Mouse (Mus musculus): ENCODE measurements around the gene Odf3l1. TPM values are rescaled to one million over a fixed set of nuclear protein-coding genes. Genes with fewer than 3 reads are reported as not detected.

The Odf3l1 gene
- polyA plus RNA-seq, 1 experiment from 2014 or later: 1.1 TPM

DNA sequence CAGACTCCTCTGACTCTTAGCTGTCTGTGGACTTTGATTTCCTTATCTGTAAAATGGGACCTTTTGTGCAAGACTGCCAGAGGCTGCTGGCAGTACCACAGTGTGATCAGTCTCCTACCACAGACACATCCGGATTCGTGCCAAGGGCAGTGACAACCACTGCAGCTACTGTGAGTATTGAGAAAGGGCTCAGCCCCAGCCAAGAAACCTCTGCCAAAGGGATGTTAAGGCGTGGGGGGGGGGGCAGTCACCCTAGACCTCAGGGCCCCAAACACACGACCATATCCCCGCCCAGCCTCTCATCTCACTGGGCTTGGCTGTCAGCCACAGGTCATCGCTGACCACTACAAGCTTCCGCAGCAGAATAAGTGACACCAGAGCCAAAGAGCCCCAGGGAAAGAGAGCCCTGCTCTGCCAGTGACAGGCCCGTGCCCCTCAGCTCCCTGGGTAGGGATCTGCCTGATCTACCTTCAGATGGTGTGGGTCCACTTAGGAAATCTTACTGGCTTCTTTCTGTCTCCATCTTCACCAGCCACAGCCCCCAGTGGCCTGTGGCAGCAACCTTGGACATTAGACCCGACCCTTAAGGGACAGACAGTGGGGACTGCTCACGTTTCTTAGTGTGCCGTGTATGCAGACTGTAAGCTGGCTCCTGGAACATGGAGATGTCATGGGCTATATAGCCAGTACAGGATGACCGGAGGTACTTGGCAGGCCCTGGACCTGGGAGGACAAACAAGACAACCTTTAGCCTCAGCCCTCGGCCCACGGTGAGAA lies 14.2 kb downstream of the Odf3l1 start:
- no peak for TF ChIP-seq CTCF (IDR thresholded peaks at IDR 0.05; ENCODE audit: low read depth)
- no peak for ATAC-seq (ENCODE audit: insufficient read depth)
- Histone ChIP-seq H3K9ac (no peak overlapping the region), H3K9me3 (ENCODE audit: low read depth, low read length) (no peaks in the 10 kb centered on the region), H3K36me3 (ENCODE audit: insufficient read depth) (no peaks in the 10 kb centered on the region), H3K4me2 (no peak overlapping the region), H3K27me3 (ENCODE audit: insufficient read depth, low read length) (no peaks in the 10 kb centered on the region), H3K4me3 (ENCODE audit: low read depth, low read length) (no peak overlapping the region), H3K27ac (ENCODE audit: low read depth) (no peak overlapping the region), H3K4me1 (ENCODE audit: insufficient read depth) (peaks cover 9% of the 10 kb centered on the region)
- DNase-seq: peak; percentile 39
- WGBS: 67% methylated on average over 14 of the region's 14 CpGs

DNA sequence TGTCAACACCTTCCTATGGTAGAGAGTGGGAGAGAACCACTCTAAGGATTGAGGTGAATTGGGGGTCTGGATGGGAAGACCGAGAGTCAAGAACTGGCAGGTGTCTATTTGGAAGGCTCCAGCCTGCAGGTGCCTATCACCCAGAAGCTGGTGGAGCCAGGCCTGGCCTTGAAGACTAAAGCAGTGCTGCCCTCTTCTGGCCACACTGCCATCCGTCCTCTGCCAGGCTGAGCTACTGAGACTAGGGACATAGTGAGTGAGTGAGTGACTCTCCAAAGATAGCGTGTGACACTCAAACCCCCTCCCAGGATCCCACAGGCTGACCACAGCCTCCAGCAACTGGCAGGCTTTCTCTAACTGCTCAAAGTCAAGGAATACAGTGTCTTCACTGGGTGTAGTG lies 17.0 kb downstream of the Odf3l1 start:
- Histone ChIP-seq H3K9ac (no peak overlapping the region), H3K4me3 (ENCODE audit: low read depth, low read length) (no peak overlapping the region), H3K9me3 (ENCODE audit: low read depth, low read length) (no peaks in the 10 kb centered on the region), H3K4me2 (no peak overlapping the region), H3K27ac (ENCODE audit: low read depth) (no peak overlapping the region), H3K4me1 (ENCODE audit: insufficient read depth) (peaks cover 9% of the 10 kb centered on the region), H3K27me3 (ENCODE audit: insufficient read depth, low read length) (no peaks in the 10 kb centered on the region), H3K36me3 (ENCODE audit: insufficient read depth) (no peaks in the 10 kb centered on the region)
- 19% methylated on average over 3 of the region's 3 CpGs for WGBS
- peak; percentile 84 for TF ChIP-seq CTCF (IDR thresholded peaks at IDR 0.05; ENCODE audit: low read depth)
- ATAC-seq (ENCODE audit: insufficient read depth) (no peak), DNase-seq (peak; percentile 83)

DNA sequence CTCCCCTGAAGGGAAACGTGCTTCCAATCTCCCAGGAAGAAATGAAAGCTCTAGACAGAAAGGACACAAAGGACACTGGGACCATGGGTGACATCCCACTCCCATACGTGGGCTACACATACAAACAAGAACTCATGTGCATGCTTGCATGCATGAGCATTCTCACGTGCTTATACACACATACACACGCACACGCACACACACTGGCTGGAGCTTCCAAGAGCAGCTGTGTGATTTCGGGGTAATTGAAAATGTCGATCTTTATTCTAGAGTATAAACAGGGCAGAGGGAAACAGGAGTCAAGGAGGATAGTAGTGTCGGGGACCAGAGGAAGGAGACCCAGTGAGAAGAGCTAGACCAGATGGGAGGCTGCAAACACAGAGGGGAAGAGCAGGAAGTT lies 19.8 kb downstream of the Odf3l1 start:
- no peak for ATAC-seq (ENCODE audit: insufficient read depth)
- WGBS: 47% methylated on average over 8 of the region's 8 CpGs

DNA sequence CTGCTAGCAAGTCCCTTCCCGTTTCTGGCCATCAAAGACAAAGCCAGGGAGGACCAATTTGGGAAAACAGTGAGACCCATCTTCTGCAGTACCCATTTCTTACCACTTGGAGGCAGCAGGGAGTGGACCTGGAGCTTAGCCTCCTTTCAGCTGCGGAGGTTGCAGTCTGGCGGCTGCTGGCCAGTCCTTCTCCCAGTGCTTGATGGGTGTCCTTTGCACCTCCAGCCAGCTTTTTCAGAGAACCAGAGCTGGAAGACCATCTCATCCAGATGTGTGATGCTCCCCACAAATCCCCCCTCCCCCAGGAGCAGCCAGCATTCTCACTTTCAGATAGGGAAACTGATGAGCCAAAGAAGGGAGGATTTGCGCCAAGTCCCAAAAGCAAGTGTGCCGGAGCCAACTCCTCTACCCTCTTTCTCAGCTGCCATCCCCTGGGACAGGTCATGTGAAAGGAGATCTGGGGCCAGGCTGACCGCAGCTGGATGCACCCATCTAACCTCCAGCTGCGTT lies 20.7 kb downstream of the Odf3l1 start:
- no peaks in the 10 kb centered on the region for H3K27me3 ChIP-seq (ENCODE audit: insufficient read depth, low read length)
- TF ChIP-seq CTCF (IDR thresholded peaks at IDR 0.05; ENCODE audit: low read depth): peak; percentile 95
- H3K4me3 ChIP-seq (ENCODE audit: low read depth, low read length): no peak overlapping the region
- no peaks in the 10 kb centered on the region for H3K36me3 ChIP-seq (ENCODE audit: insufficient read depth)
- H3K9ac ChIP-seq: no peak overlapping the region
- DNase-seq: peak; percentile 86
- WGBS: 32% methylated on average over 7 of the region's 7 CpGs
- 0 out of 2 replicates have a peak, but pooled peaks have one; percentile 42 for ATAC-seq (ENCODE audit: insufficient read depth)
- no peak overlapping the region for H3K4me2 ChIP-seq
- no peaks in the 10 kb centered on the region for H3K4me1 ChIP-seq (ENCODE audit: insufficient read depth)
- H3K9me3 ChIP-seq (ENCODE audit: low read depth, low read length): no peaks in the 10 kb centered on the region
- no peak overlapping the region for H3K27ac ChIP-seq (ENCODE audit: low read depth)

More for the DNA sequence above, 19.8 kb downstream of the Odf3l1 start:
- TF ChIP-seq CTCF (IDR thresholded peaks at IDR 0.05; ENCODE audit: low read depth): no peak
- Histone ChIP-seq H3K4me1 (ENCODE audit: insufficient read depth) (no peaks in the 10 kb centered on the region), H3K4me3 (ENCODE audit: low read depth, low read length) (no peak overlapping the region), H3K4me2 (no peak overlapping the region), H3K9ac (no peak overlapping the region), H3K9me3 (ENCODE audit: low read depth, low read length) (no peaks in the 10 kb centered on the region), H3K27me3 (ENCODE audit: insufficient read depth, low read length) (no peaks in the 10 kb centered on the region), H3K27ac (ENCODE audit: low read depth) (no peak overlapping the region), H3K36me3 (ENCODE audit: insufficient read depth) (no peaks in the 10 kb centered on the region)
- DNase-seq: peak; percentile 33

DNA sequence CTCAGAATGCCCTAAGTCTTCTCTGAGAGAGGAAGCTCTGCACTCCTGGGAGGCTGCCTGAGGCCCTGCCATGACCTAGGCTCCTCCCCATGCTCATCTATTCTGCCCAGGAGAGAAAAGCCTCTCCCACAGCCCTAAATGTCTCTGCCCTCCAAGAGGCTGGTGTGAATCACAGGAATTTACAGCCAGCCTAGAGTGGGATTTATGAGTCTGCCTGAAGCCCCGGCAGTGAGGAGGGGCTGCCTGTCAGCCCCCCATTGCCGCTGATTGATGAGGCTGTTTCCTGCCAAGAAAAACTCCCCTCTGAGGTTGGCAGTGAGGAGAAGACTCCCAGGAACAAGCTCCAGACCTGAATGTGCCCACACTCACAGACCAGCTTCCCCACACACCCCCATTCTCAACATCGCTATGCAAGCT lies 22.2 kb downstream of the Odf3l1 start:
- Histone ChIP-seq H3K9ac (no peak overlapping the region), H3K4me1 (ENCODE audit: insufficient read depth) (no peaks in the 10 kb centered on the region), H3K27ac (ENCODE audit: low read depth) (no peak overlapping the region), H3K27me3 (ENCODE audit: insufficient read depth, low read length) (no peaks in the 10 kb centered on the region), H3K9me3 (ENCODE audit: low read depth, low read length) (no peaks in the 10 kb centered on the region), H3K4me2 (no peak overlapping the region), H3K4me3 (ENCODE audit: low read depth, low read length) (no peak overlapping the region), H3K36me3 (ENCODE audit: insufficient read depth) (no peaks in the 10 kb centered on the region)
- ATAC-seq (ENCODE audit: insufficient read depth) (no peak), DNase-seq (peak; percentile 8)
- TF ChIP-seq CTCF (IDR thresholded peaks at IDR 0.05; ENCODE audit: low read depth): no peak
- 27% methylated on average over 3 of the region's 3 CpGs for WGBS

DNA sequence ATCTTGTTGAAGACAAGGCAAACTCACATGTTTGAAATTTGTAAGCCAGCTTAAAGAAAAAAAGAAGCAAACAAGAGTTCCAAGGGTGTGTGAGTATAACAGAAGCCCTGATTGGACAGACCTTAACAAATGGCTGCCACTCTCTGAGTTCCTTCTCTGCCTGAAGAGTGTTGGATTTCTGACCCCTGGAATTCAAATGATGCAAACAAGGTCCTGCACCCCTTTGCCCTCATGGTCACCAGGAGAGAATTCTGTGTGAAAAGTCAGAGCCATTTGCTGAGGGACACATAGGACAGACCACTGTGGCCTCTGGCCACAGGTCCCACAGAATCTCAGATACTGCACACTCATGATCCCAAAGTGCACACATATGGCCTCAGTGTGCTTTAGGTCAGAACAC lies 22.6 kb downstream of the Odf3l1 start:
- ATAC-seq (ENCODE audit: insufficient read depth) (no peak), DNase-seq (no peak)
- Histone ChIP-seq H3K4me2 (no peak overlapping the region), H3K4me3 (ENCODE audit: low read depth, low read length) (no peak overlapping the region), H3K27me3 (ENCODE audit: insufficient read depth, low read length) (no peaks in the 10 kb centered on the region), H3K4me1 (ENCODE audit: insufficient read depth) (no peaks in the 10 kb centered on the region), H3K9me3 (ENCODE audit: low read depth, low read length) (no peaks in the 10 kb centered on the region), H3K9ac (no peak overlapping the region), H3K27ac (ENCODE audit: low read depth) (no peak overlapping the region), H3K36me3 (ENCODE audit: insufficient read depth) (no peaks in the 10 kb centered on the region)
- TF ChIP-seq CTCF (IDR thresholded peaks at IDR 0.05; ENCODE audit: low read depth): no peak

DNA sequence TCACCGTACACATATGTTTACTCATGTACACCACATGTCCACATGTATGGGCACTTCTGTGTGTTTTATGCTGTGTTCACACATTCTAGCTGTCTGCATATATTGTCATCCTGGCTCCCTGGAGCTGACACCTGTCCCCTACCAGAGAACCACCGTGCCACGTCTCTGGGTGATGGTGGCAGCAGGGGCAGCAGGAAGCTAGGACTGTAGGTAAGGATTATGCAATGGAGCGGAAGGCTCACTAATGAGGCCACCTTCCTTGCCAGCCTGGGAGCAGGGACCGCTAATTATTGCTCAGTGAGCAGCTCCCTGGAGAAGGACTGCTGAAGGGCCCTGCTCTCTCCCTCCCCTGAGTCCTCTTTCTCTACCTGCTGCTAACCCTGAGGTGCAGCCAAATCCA lies 23.8 kb downstream of the Odf3l1 start:
- no peaks in the 10 kb centered on the region for H3K9me3 ChIP-seq (ENCODE audit: low read depth, low read length)
- no peaks in the 10 kb centered on the region for H3K36me3 ChIP-seq (ENCODE audit: insufficient read depth)
- no peak overlapping the region for H3K4me2 ChIP-seq
- H3K27ac ChIP-seq (ENCODE audit: low read depth): no peak overlapping the region
- no peak for TF ChIP-seq CTCF (IDR thresholded peaks at IDR 0.05; ENCODE audit: low read depth)
- H3K4me1 ChIP-seq (ENCODE audit: insufficient read depth): no peaks in the 10 kb centered on the region
- H3K9ac ChIP-seq: no peak overlapping the region
- no peaks in the 10 kb centered on the region for H3K27me3 ChIP-seq (ENCODE audit: insufficient read depth, low read length)
- ATAC-seq (ENCODE audit: insufficient read depth) (no peak), DNase-seq (no peak)
- H3K4me3 ChIP-seq (ENCODE audit: low read depth, low read length): no peak overlapping the region
- 75% methylated on average over 5 of the region's 5 CpGs for WGBS

Measured in lung, embryonic 14.5 days (tissue).